Mouse (Mus musculus) MEL (cell line): Measurements from ENCODE around the gene Aars. TPM values are rescaled to one million over a fixed set of nuclear protein-coding genes. Genes with fewer than 3 reads are reported as not detected.
A peak's percentile ranks its signal among the peaks of the same experiment; 100 is the strongest.

Source experiments
- DNase-seq: peaks from one replicate; pipeline ENCODE4 v3.0.0; 2011; ENCODE audit warnings: low read depth, low spot score
- H3K27ac ChIP-seq: 2 replicates; pipeline ENCODE4 v1.5.1; 2012; ENCODE audit warnings: low read depth, mild to moderate bottlenecking, control low read depth, low read length, moderate library complexity; ENCODE audit not compliant: control insufficient read depth
- H3K27me3 ChIP-seq, 2 experiments: fragments of 150-350 bp in 1 of 2; sonication (generic) in 1 of 2; 2 replicates each; pipeline ENCODE4 v1.6.1; 2012; ENCODE audit warnings: low read length in 2 of 2, mild to moderate bottlenecking in 2 of 2, improper control_type of control experiment in 1 of 2, moderate library complexity in 1 of 2; ENCODE audit not compliant: insufficient read depth in 2 of 2, control insufficient read depth in 1 of 2
- H3K36me3 ChIP-seq, 2 experiments: 2 replicates each; pipeline ENCODE4 v1.6.1; 2012 to 2014; ENCODE audit warnings: low read length in 2 of 2, improper control_type of control experiment in 1 of 2, inconsistent platforms in 1 of 2, mild to moderate bottlenecking in 1 of 2; ENCODE audit not compliant: insufficient read depth in 2 of 2, control insufficient read depth in 1 of 2
- H3K4me1 ChIP-seq, 2 experiments: fragments of 150-350 bp in 1 of 2; sonication (generic) in 1 of 2; 2 replicates each; pipeline ENCODE4 v1.6.1; 2012; ENCODE audit warnings: low read length in 2 of 2, improper control_type of control experiment in 1 of 2, mild to moderate bottlenecking in 1 of 2; ENCODE audit not compliant: insufficient read depth in 2 of 2, control insufficient read depth in 1 of 2
- H3K4me3 ChIP-seq, 2 experiments: fragments of 150-350 bp in 1 of 2; sonication (generic) in 1 of 2; 2 replicates each; pipeline ENCODE4 v1.5.1; 2012; ENCODE audit warnings: low read depth in 2 of 2, low read length in 2 of 2, mild to moderate bottlenecking in 2 of 2, moderate library complexity in 2 of 2, control low read depth in 1 of 2, improper control_type of control experiment in 1 of 2; ENCODE audit not compliant: control insufficient read depth in 1 of 2, insufficient read depth in 1 of 2
- H3K79me2 ChIP-seq: 2 replicates; pipeline ENCODE4 v1.6.1; 2012; ENCODE audit warnings: mild to moderate bottlenecking, low read length, moderate library complexity; ENCODE audit not compliant: control insufficient read depth, poor library complexity, insufficient read depth
- H3K9ac ChIP-seq: 2 replicates; pipeline ENCODE4 v1.6.1; 2012; ENCODE audit warnings: low read depth, mild to moderate bottlenecking, control low read depth, low read length, moderate library complexity; ENCODE audit not compliant: control insufficient read depth, poor library complexity, severe bottlenecking
- H3K9me3 ChIP-seq: fragments of 150-350 bp; sonication (generic); replicated peaks from 2 replicates; pipeline ENCODE4 v1.6.1; 2012; ENCODE audit warnings: mild to moderate bottlenecking, low read length, improper control_type of control experiment, moderate library complexity; ENCODE audit not compliant: insufficient read depth
- BHLHE40 ChIP-seq: IDR thresholded peaks from 2 replicates; pipeline ENCODE4 v1.6.1; 2012; ENCODE audit warnings: low read depth, mild to moderate bottlenecking, inconsistent platforms, low read length, improper control_type of control experiment, borderline replicate concordance
- CHD1 ChIP-seq: IDR thresholded peaks from 2 replicates; pipeline ENCODE4 v1.6.1; 2012; ENCODE audit warnings: low read depth, mild to moderate bottlenecking, inconsistent platforms, low read length, improper control_type of control experiment
- CHD2 ChIP-seq: IDR thresholded peaks from 2 replicates; pipeline ENCODE4 v1.6.1; 2011; ENCODE audit warnings: low read length, improper control_type of control experiment
- CTCF ChIP-seq, 3 experiments: IDR thresholded peaks in 2 of 3; conservative IDR thresholded peaks in 1 of 3; 2 replicates each; pipeline ENCODE4 v1.5.1; 2011 to 2012; ENCODE audit warnings: low read length in 3 of 3, low read depth in 2 of 3, mild to moderate bottlenecking in 2 of 3, improper control_type of control experiment in 1 of 3, inconsistent platforms in 1 of 3, mixed read lengths in 1 of 3, moderate library complexity in 1 of 3; ENCODE audit not compliant: control insufficient read depth in 1 of 3, insufficient read depth in 1 of 3, poor library complexity in 1 of 3, severe bottlenecking in 1 of 3
- E2F4 ChIP-seq: IDR thresholded peaks from 2 replicates; pipeline ENCODE4 v1.6.1; 2011; ENCODE audit warnings: low read depth, low read length, improper control_type of control experiment, borderline replicate concordance
- ELF1 ChIP-seq: IDR thresholded peaks from 2 replicates; pipeline ENCODE4 v1.6.1; 2014; ENCODE audit warnings: low read depth, mild to moderate bottlenecking, inconsistent platforms, low read length, improper control_type of control experiment, moderate library complexity
- EP300 ChIP-seq, 2 experiments: IDR thresholded peaks; 2 replicates each; pipeline ENCODE4 v1.6.1; 2011; ENCODE audit warnings: improper control_type of control experiment in 2 of 2, low read length in 2 of 2, low read depth in 1 of 2, mild to moderate bottlenecking in 1 of 2
- ETS1 ChIP-seq: IDR thresholded peaks from 2 replicates; pipeline ENCODE4 v1.6.1; 2012; ENCODE audit warnings: low read depth, mild to moderate bottlenecking, inconsistent platforms, low read length, improper control_type of control experiment, moderate library complexity
- HCFC1 ChIP-seq: IDR thresholded peaks from 2 replicates; pipeline ENCODE4 v1.6.1; 2012; ENCODE audit warnings: low read depth, mild to moderate bottlenecking, inconsistent platforms, low read length, improper control_type of control experiment, moderate library complexity
- JUND ChIP-seq: IDR thresholded peaks from 2 replicates; pipeline ENCODE4 v1.6.1; 2011; ENCODE audit warnings: low read depth, mild to moderate bottlenecking, improper control_type of control experiment, low read length
- KAT2A ChIP-seq: conservative IDR thresholded peaks from 2 replicates; pipeline ENCODE4 v1.6.1; 2012; ENCODE audit warnings: low read depth, low read length, improper control_type of control experiment, inconsistent platforms
- MAFK ChIP-seq: IDR thresholded peaks from 2 replicates; pipeline ENCODE4 v1.6.1; 2011; ENCODE audit warnings: low read depth, mild to moderate bottlenecking, low read length, improper control_type of control experiment, borderline replicate concordance
- MAX ChIP-seq: IDR thresholded peaks from 2 replicates; pipeline ENCODE4 v1.6.1; 2011; ENCODE audit warnings: low read length, improper control_type of control experiment
- MAZ ChIP-seq: IDR thresholded peaks from 2 replicates; pipeline ENCODE4 v1.6.1; 2012; ENCODE audit warnings: low read depth, mild to moderate bottlenecking, inconsistent platforms, low read length, improper control_type of control experiment
- MXI1 ChIP-seq: IDR thresholded peaks from 2 replicates; pipeline ENCODE4 v1.6.1; 2011; ENCODE audit warnings: mild to moderate bottlenecking, low read depth, low read length, improper control_type of control experiment
- NRF1 ChIP-seq: IDR thresholded peaks from 2 replicates; pipeline ENCODE4 v1.6.1; 2014; ENCODE audit warnings: low read depth, mild to moderate bottlenecking, inconsistent platforms, low read length, improper control_type of control experiment, moderate library complexity; ENCODE audit not compliant: poor library complexity, insufficient read depth, severe bottlenecking
- POLR2A ChIP-seq, 2 experiments: IDR thresholded peaks; 2 replicates each; pipeline ENCODE4 v1.6.1; 2011 to 2012; ENCODE audit warnings: low read length in 2 of 2, mild to moderate bottlenecking in 2 of 2, control low read depth in 1 of 2, improper control_type of control experiment in 1 of 2, low read depth in 1 of 2, moderate library complexity in 1 of 2; ENCODE audit not compliant: control insufficient read depth in 1 of 2, insufficient read depth in 1 of 2, poor library complexity in 1 of 2
- POLR2AphosphoS2 ChIP-seq: IDR thresholded peaks from 2 replicates; pipeline ENCODE4 v1.6.1; 2011; ENCODE audit warnings: low read length, improper control_type of control experiment
- SIN3A ChIP-seq: IDR thresholded peaks from 2 replicates; pipeline ENCODE4 v1.6.1; 2012; ENCODE audit warnings: low read length, improper control_type of control experiment, inconsistent platforms
- SMC3 ChIP-seq: IDR thresholded peaks from 2 replicates; pipeline ENCODE4 v1.6.1; 2011; ENCODE audit warnings: low read depth, low read length, improper control_type of control experiment
- TAL1 ChIP-seq: IDR thresholded peaks from 2 replicates; pipeline ENCODE4 v1.6.1; 2012; ENCODE audit warnings: mild to moderate bottlenecking, inconsistent platforms, low read length, moderate library complexity, mixed read lengths
- TBP ChIP-seq: IDR thresholded peaks from 2 replicates; pipeline ENCODE4 v1.8.0; 2011; ENCODE audit warnings: low read depth, low read length, improper control_type of control experiment
- TCF12 ChIP-seq: IDR thresholded peaks from 2 replicates; pipeline ENCODE4 v1.6.1; 2014; ENCODE audit warnings: low read depth, mild to moderate bottlenecking, inconsistent platforms, low read length, improper control_type of control experiment, moderate library complexity
- UBTF ChIP-seq: IDR thresholded peaks from 2 replicates; pipeline ENCODE4 v1.6.1; 2012; ENCODE audit warnings: low read depth, mild to moderate bottlenecking, inconsistent platforms, low read length, improper control_type of control experiment, moderate library complexity, borderline replicate concordance; ENCODE audit not compliant: insufficient read depth
- USF1 ChIP-seq: IDR thresholded peaks from 2 replicates; pipeline ENCODE4 v1.6.1; 2014; ENCODE audit warnings: low read depth, mild to moderate bottlenecking, inconsistent platforms, low read length, improper control_type of control experiment, moderate library complexity
- USF2 ChIP-seq, 2 experiments: IDR thresholded peaks; 2 replicates each; pipeline ENCODE4 v1.6.1; 2011 to 2012; ENCODE audit warnings: improper control_type of control experiment in 2 of 2, low read length in 2 of 2, borderline replicate concordance in 1 of 2, inconsistent platforms in 1 of 2, low read depth in 1 of 2, mild to moderate bottlenecking in 1 of 2; ENCODE audit not compliant: insufficient read depth in 1 of 2
- ZMIZ1 ChIP-seq: IDR thresholded peaks from 2 replicates; pipeline ENCODE4 v1.6.1; 2012; ENCODE audit warnings: low read depth, mild to moderate bottlenecking, inconsistent platforms, low read length, improper control_type of control experiment, moderate library complexity
- polyA plus RNA-seq, 2 experiments: library from polyadenylated mRNA; stranded (reverse) in 1 of 2; unstranded in 1 of 2; fragments of >175 nt in 1 of 2; fragments of >200 nt in 1 of 2; gene quantifications; 2 replicates each; pipeline versions ENCODE4 v1.2.1 to v1.2.4; 2012; ENCODE audit warnings: low replicate concordance in 2 of 2, low read depth in 1 of 2; ENCODE audit not compliant: insufficient read length in 2 of 2, insufficient read depth in 1 of 2, missing spikeins in 1 of 2
- total RNA-seq: library from RNA; depleted of rRNA; stranded (reverse); fragments of 300-350 nt; gene quantifications from 2 replicates; pipeline ENCODE4 v1.2.3, GENCODE M21; 2012

Aars gene
- total and polyA plus RNA-seq, 3 experiments: 25.1 to 162 (median 106) TPM

- DNase-seq: no peak
- Histone ChIP-seq H3K27ac (no peak within 1 kb of the TSS), H3K9ac (no peak within 1 kb of the TSS), H3K27me3 (no peaks in the 10 kb centered on the region), H3K9me3 (no peaks in the 10 kb centered on the region), H3K79me2 (peaks cover 37% of the 10 kb centered on the region), H3K4me3 (no peak within 1 kb of the TSS), H3K4me1 (peaks cover 5 to 27% of the 10 kb centered on the region in 2 experiments), H3K36me3 (peaks cover 0 to 36% of the 10 kb centered on the region in 2 experiments; a peak in 3 of 4 replicates)
- TF ChIP-seq ZMIZ1: no peak
- no peak for TF ChIP-seq HCFC1
- no peak for TF ChIP-seq USF2 (IDR thresholded peaks at IDR 0.05; ENCODE audit: borderline replicate concordance in 1 of 2, insufficient read depth in 1 of 2, low read depth in 1 of 2, low read length in 2 of 2)
- TF ChIP-seq MXI1: no peak
- no peak for TF ChIP-seq KAT2A
- TF ChIP-seq CTCF (IDR thresholded peaks at IDR 0.05 in 2 of 3, conservative IDR thresholded peaks at IDR 0.05 in 1 of 3; ENCODE audit: control insufficient read depth in 1 of 3, insufficient read depth in 1 of 3, low read depth in 2 of 3, low read length in 3 of 3, poor library complexity in 1 of 3, severe bottlenecking in 1 of 3): no peak
- TF ChIP-seq E2F4: no peak
- TF ChIP-seq UBTF: no peak
- no peak for TF ChIP-seq CHD2
- TF ChIP-seq ELF1: no peak
- TF ChIP-seq MAZ: no peak
- TF ChIP-seq NRF1: no peak
Observed at GRCm38 (mm10) chr8:111031572-111031971, 1.4 kb upstream of the Aars start, which contains the start of gene Ddx19b. Gene Ddx19b, minus strand, starts transcription at chr8:111031751.

- H3K27ac ChIP-seq: peak overlapping the region; percentile 93
- H3K4me1 ChIP-seq: peaks cover 5 to 27% of the 10 kb centered on the region in 2 experiments
- H3K79me2 ChIP-seq: peaks cover 46% of the 10 kb centered on the region
- H3K27me3 ChIP-seq: no peaks in the 10 kb centered on the region
- DNase-seq: peak; percentile 100
- peaks cover 15 to 33% of the 10 kb centered on the region in 2 experiments for H3K36me3 ChIP-seq
- peak overlapping the region; percentile 94 for H3K9ac ChIP-seq
- H3K4me3 ChIP-seq: peak overlapping the region; percentile 89 to 96
- H3K9me3 ChIP-seq: no peaks in the 10 kb centered on the region
- TF ChIP-seq EP300 (IDR thresholded peaks at IDR 0.05; ENCODE audit: low read depth in 1 of 2, low read length in 2 of 2) (peak in 1 of 2 experiments; percentile 69; a peak in 2 of 4 replicates), KAT2A (peak; percentile 71), CHD1 (no peak), USF1 (peak; percentile 100), TAL1 (no peak), MAX (peak; percentile 98), NRF1 (peak; percentile 50; the same call in 1 of the 2 replicates), CTCF (IDR thresholded peaks at IDR 0.05 in 2 of 3, conservative IDR thresholded peaks at IDR 0.05 in 1 of 3; ENCODE audit: control insufficient read depth in 1 of 3, insufficient read depth in 1 of 3, low read depth in 2 of 3, low read length in 3 of 3, poor library complexity in 1 of 3, severe bottlenecking in 1 of 3) (no peak), JUND (peak; percentile 88; the same call in 1 of the 2 replicates), POLR2A (IDR thresholded peaks at IDR 0.05; ENCODE audit: control insufficient read depth in 1 of 2, insufficient read depth in 1 of 2, low read depth in 1 of 2, low read length in 2 of 2, poor library complexity in 1 of 2) (peak; percentile 87 to 91), POLR2AphosphoS2 (peak; percentile 98), ETS1 (peak; percentile 51; the same call in 1 of the 2 replicates), SMC3 (no peak), USF2 (IDR thresholded peaks at IDR 0.05; ENCODE audit: borderline replicate concordance in 1 of 2, insufficient read depth in 1 of 2, low read depth in 1 of 2, low read length in 2 of 2) (peak; percentile 95 to 96), CHD2 (peak; percentile 91), MXI1 (peak; percentile 71), UBTF (no peak), TCF12 (peak; percentile 51), SIN3A (peak; percentile 78; the same call in 1 of the 2 replicates), BHLHE40 (peak; percentile 90; the same call in 1 of the 2 replicates), TBP (peak; percentile 91; the same call in 1 of the 2 replicates), MAZ (no peak; the same call in 1 of the 2 replicates), E2F4 (peak; percentile 93), MAFK (no peak)
Observed at GRCm38 (mm10) chr8:111033482-111034215, 705 bp downstream of the Aars start.
